Mouse (Mus musculus): ENCODE data around the gene Xpr1. TPM values are rescaled to one million over a fixed set of nuclear protein-coding genes. Genes with fewer than 3 reads are reported as not detected.

The Xpr1 gene
- total and polyA plus RNA-seq, 3 experiments: 8.5 to 34.4 (median 30.3) TPM

DNA sequence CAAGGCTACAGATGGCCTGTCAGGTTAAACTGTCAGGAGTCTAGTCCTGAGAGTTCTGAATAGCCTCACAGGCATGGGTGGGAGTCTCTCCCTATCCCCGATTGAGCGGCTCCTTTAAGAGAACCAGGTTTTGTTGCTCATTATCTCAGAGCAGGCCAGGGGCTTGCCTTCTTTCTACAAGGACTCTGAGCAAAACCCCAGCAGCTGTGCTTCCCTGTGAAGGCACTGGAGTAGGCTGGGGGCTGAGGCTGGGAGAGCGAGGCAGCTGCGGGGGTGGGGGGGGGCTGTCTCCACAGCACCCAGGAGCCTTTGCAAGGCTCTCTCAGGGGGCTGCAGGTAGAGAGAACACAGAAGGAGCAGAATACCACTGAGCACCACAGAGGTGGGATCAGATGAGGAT, 178.0 kb downstream of the Xpr1 start:
- no peak for TF ChIP-seq POLR2A (IDR thresholded peaks at IDR 0.05; ENCODE audit: insufficient read depth, low read depth, low read length)
- intact Hi-C loops (cut with DNase I): loop anchor here (10.0 kb wide), 1 partner anchor 454 kb away; no protein-coding TSS in a partner anchor
- Histone ChIP-seq H3K36me3 (ENCODE audit: control insufficient read depth, insufficient read depth, low read length) (peaks cover 3% of the 10 kb centered on the region), H3K27ac (peak overlapping the region; percentile 69), H3K4me1 (ENCODE audit: control insufficient read depth, insufficient read depth, low read length) (peaks cover 19% of the 10 kb centered on the region), H3K27me3 (ENCODE audit: control insufficient read depth, insufficient read depth, low read length) (no peaks in the 10 kb centered on the region), H3K9ac (ENCODE audit: low read depth, low read length) (no peak overlapping the region), H3K4me3 (no peak overlapping the region), H3K79me2 (replicated peaks; ENCODE audit: control insufficient read depth, insufficient read depth, low read length) (peaks cover 1% of the 10 kb centered on the region; the same call in 1 of the 2 replicates)
- DNase-seq: no peak
- 84% methylated on average over 4 of the region's 4 CpGs for WGBS

DNA sequence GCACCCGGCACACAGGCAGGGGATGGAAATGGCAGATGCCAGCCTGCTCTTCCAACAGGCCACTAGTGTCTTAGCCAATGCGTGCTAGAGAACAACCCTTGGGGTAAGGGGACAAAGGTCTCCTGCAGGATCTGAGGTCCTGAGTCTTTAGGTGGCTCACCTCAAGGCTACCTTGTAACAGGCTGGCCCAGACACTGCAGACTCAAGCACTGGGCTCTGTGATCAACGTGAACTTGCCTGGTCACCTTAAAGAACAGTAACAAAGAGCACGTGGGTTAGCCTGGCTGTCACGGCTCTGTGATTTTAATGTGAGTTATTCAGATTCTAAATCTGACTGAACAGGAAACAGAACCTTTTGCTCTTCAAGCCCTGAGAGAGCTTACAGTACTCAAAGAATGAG, 179.1 kb downstream of the Xpr1 start:
- Histone ChIP-seq H3K79me2 (replicated peaks; ENCODE audit: control insufficient read depth, insufficient read depth, low read length) (peaks cover 1% of the 10 kb centered on the region; the same call in 1 of the 2 replicates), H3K9ac (ENCODE audit: low read depth, low read length) (no peak overlapping the region), H3K36me3 (ENCODE audit: control insufficient read depth, insufficient read depth, low read length) (peaks cover 3% of the 10 kb centered on the region), H3K27ac (peak overlapping the region; percentile 70; the same call in 1 of the 2 replicates), H3K4me1 (ENCODE audit: control insufficient read depth, insufficient read depth, low read length) (peaks cover 26% of the 10 kb centered on the region), H3K4me3 (no peak overlapping the region), H3K27me3 (ENCODE audit: control insufficient read depth, insufficient read depth, low read length) (no peaks in the 10 kb centered on the region)
- TF ChIP-seq EP300 (IDR thresholded peaks at IDR 0.05; ENCODE audit: insufficient read depth, low read depth, low read length) (no peak), POLR2A (IDR thresholded peaks at IDR 0.05; ENCODE audit: insufficient read depth, low read depth, low read length) (no peak), CTCF (IDR thresholded peaks at IDR 0.05) (no peak)
- DNase-seq: no peak
- intact Hi-C loops (cut with DNase I): loop anchor here (10.0 kb wide), 1 partner anchor 453 kb away; no protein-coding TSS in a partner anchor
- 84% methylated on average over 5 of the region's 5 CpGs for WGBS

DNA sequence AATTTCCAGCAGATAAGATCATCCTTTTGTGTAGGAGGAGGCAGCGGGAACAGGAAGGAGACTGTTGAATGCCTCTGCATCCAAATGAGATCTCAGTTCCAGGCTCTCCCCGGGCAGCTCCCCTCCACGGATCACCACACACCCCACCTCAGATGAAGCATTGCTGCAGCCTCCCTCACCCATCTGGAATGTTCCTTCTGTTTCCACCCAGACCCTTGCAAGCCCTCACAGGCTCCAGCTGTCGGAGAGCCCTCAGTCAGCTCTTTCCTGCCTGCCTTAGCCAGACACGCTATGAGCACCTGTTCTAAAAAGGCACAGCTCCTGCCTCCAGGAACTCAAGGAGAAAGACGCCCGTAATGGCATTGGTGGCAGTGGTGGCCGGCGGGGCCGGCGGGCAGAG, 179.8 kb downstream of the Xpr1 start:
- Histone ChIP-seq H3K4me3 (no peak overlapping the region), H3K36me3 (ENCODE audit: control insufficient read depth, insufficient read depth, low read length) (peaks cover 3% of the 10 kb centered on the region), H3K9ac (ENCODE audit: low read depth, low read length) (no peak overlapping the region), H3K27me3 (ENCODE audit: control insufficient read depth, insufficient read depth, low read length) (no peaks in the 10 kb centered on the region), H3K79me2 (replicated peaks; ENCODE audit: control insufficient read depth, insufficient read depth, low read length) (no peaks in the 10 kb centered on the region; the same call in 1 of the 2 replicates), H3K4me1 (ENCODE audit: control insufficient read depth, insufficient read depth, low read length) (peaks cover 30% of the 10 kb centered on the region), H3K27ac (peak overlapping the region; percentile 70)
- 50% methylated on average over 11 of the region's 11 CpGs for WGBS
- TF ChIP-seq EP300 (IDR thresholded peaks at IDR 0.05; ENCODE audit: insufficient read depth, low read depth, low read length): no peak
- TF ChIP-seq CTCF (IDR thresholded peaks at IDR 0.05): no peak
- TF ChIP-seq POLR2A (IDR thresholded peaks at IDR 0.05; ENCODE audit: insufficient read depth, low read depth, low read length): no peak
- intact Hi-C loops (cut with DNase I): loop anchor here (10.0 kb wide), 1 partner anchor 453 kb away; no protein-coding TSS in a partner anchor
- DNase-seq: no peak

DNA sequence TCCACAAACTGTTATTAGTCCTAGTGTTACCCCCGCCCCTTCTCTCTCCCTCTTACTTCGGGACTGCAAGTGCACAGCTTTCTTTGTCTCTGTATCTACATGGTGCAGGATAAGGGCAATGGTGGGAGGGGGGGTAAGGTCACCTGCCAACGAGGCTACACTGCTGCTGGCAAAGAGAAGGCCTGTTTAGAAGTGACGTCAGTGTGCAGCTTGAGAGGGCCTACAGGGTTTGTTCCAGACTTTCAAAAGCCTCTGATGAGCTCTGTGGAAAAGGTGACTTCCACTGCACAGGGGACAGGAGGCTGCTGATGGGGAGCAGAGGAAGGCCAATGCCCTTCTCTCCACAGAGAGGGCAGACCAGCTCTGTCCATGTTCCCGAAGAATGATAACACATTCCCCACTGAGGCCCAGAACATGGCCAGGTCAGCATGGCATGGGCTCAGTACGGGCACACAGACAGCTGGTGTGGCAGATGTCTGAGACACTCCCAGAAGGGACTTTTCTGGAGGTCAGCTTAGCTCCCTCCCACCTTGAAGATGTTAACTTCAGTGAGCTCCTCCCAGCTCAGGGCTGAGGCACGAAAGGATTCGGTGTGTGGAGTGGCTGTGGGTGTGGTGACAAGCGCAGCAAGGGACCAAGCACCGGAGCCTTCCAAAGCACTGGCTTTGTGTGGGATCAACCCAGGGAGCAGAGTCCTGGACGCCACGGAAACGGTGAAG, 180.8 kb downstream of the Xpr1 start:
- TF ChIP-seq POLR2A (IDR thresholded peaks at IDR 0.05; ENCODE audit: insufficient read depth, low read depth, low read length): peak; percentile 60
- TF ChIP-seq EP300 (IDR thresholded peaks at IDR 0.05; ENCODE audit: insufficient read depth, low read depth, low read length): peak; percentile 39; the same call in 1 of the 2 replicates
- TF ChIP-seq CTCF (IDR thresholded peaks at IDR 0.05): no peak
- Histone ChIP-seq H3K27me3 (ENCODE audit: control insufficient read depth, insufficient read depth, low read length) (no peaks in the 10 kb centered on the region), H3K36me3 (ENCODE audit: control insufficient read depth, insufficient read depth, low read length) (peaks cover 3% of the 10 kb centered on the region), H3K4me1 (ENCODE audit: control insufficient read depth, insufficient read depth, low read length) (peaks cover 32% of the 10 kb centered on the region), H3K79me2 (replicated peaks; ENCODE audit: control insufficient read depth, insufficient read depth, low read length) (no peaks in the 10 kb centered on the region; the same call in 1 of the 2 replicates), H3K9ac (ENCODE audit: low read depth, low read length) (no peak overlapping the region), H3K4me3 (no peak overlapping the region), H3K27ac (peak overlapping the region; percentile 70)
- intact Hi-C loops (cut with DNase I): loop anchor here (10.0 kb wide), 1 partner anchor 452 kb away; no protein-coding TSS in a partner anchor
- WGBS: 51% methylated on average over 13 of the region's 13 CpGs
- DNase-seq: peak; percentile 37 to 74

DNA sequence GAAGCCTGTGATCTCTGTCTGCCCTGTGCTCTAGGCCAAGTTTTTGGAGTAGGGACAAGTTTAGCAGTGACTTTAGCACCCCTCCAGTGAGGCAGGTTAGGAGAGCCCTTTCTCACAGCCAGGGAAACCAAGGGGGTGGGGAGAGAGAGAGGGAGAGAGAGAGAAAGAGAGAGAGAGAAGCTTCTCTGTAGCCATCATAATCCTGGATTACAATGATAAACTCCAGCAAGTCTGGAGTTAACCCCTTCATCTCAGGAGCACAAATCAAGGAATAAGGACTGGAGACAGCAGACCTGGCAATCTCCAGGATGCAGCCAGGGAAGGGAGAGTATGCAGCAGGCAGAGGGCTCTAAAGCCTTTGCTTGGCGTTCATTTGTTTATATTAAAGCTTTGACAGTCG, 181.6 kb downstream of the Xpr1 start:
- peaks cover 3% of the 10 kb centered on the region for H3K36me3 ChIP-seq (ENCODE audit: control insufficient read depth, insufficient read depth, low read length)

More for the DNA sequence above, 181.6 kb downstream of the Xpr1 start:
- no peak overlapping the region for H3K9ac ChIP-seq (ENCODE audit: low read depth, low read length)
- peaks cover 32% of the 10 kb centered on the region for H3K4me1 ChIP-seq (ENCODE audit: control insufficient read depth, insufficient read depth, low read length)
- no peaks in the 10 kb centered on the region for H3K27me3 ChIP-seq (ENCODE audit: control insufficient read depth, insufficient read depth, low read length)
- intact Hi-C loops (cut with DNase I): loop anchor here (10.0 kb wide), 1 partner anchor 451 kb away; no protein-coding TSS in a partner anchor
- H3K4me3 ChIP-seq: no peak overlapping the region
- WGBS: 51% methylated on average over 2 of the region's 2 CpGs
- TF ChIP-seq EP300 (IDR thresholded peaks at IDR 0.05; ENCODE audit: insufficient read depth, low read depth, low read length) (no peak), POLR2A (IDR thresholded peaks at IDR 0.05; ENCODE audit: insufficient read depth, low read depth, low read length) (no peak), CTCF (IDR thresholded peaks at IDR 0.05) (no peak)
- no peak for DNase-seq
- H3K27ac ChIP-seq: peak overlapping the region; percentile 70
- H3K79me2 ChIP-seq (replicated peaks; ENCODE audit: control insufficient read depth, insufficient read depth, low read length): no peaks in the 10 kb centered on the region; the same call in 1 of the 2 replicates

Data from heart, adult 2 months (tissue).